Mouse (Mus musculus): ENCODE data around the gene Olfr478.
"Not testable (repeated sequence)": the region's sequence is repeated elsewhere in the genome, so short reads cannot be mapped to it uniquely, and the experiment has no call there.

Olfr478 gene

GRCm38 (mm10) chr7:108033889-108034288 lies at the start of gene Olfr478:
TSS of gene Olfr478 (minus strand) at chr7:108033989.
- DNase-seq: no peak

GRCm38 (mm10) chr7:108079555-108079954 lies 45.8 kb upstream of the Olfr478 start, which contains the start of gene Olfr481:
TSS of gene Olfr481 (plus strand) at chr7:108079855.
- no peak for DNase-seq

- no peak for DNase-seq
Observed at GRCm38 (mm10) chr7:108067246-108067645, 33.5 kb upstream of the Olfr478 start, which contains the start of gene Olfr480. TSS of gene Olfr480 (minus strand) at chr7:108067346.

- no peak for DNase-seq
Observed at GRCm38 (mm10) chr7:108050393-108050792, 16.6 kb upstream of the Olfr478 start, which contains the start of gene Olfr479. TSS of gene Olfr479 (plus strand) at chr7:108050693.

GRCm38 (mm10) chr7:108014256-108014655 lies 19.5 kb downstream of the Olfr478 start:
- DNase-seq: not testable (repeated sequence)

GRCm38 (mm10) chr7:107986393-107986792 lies 47.4 kb downstream of the Olfr478 start, which contains the start of gene Olfr477:
TSS of gene Olfr477 (plus strand) at chr7:107986693.
- no peak for DNase-seq
